Mouse (Mus musculus) MEL (cell line): ENCODE results near the gene Atp10a. TPM values are rescaled to one million over a fixed set of nuclear protein-coding genes. Genes with fewer than 3 reads are reported as not detected.

Experiments used
- DNase-seq: peaks from one replicate; pipeline ENCODE4 v3.0.0; 2011; ENCODE audit warnings: low read depth, low spot score
- H3K27ac ChIP-seq: 2 replicates; pipeline ENCODE4 v1.5.1; 2012; ENCODE audit warnings: low read depth, mild to moderate bottlenecking, control low read depth, low read length, moderate library complexity; ENCODE audit not compliant: control insufficient read depth
- H3K27me3 ChIP-seq, 2 experiments: fragments of 150-350 bp in 1 of 2; sonication (generic) in 1 of 2; 2 replicates each; pipeline ENCODE4 v1.6.1; 2012; ENCODE audit warnings: low read length in 2 of 2, mild to moderate bottlenecking in 2 of 2, improper control_type of control experiment in 1 of 2, moderate library complexity in 1 of 2; ENCODE audit not compliant: insufficient read depth in 2 of 2, control insufficient read depth in 1 of 2
- H3K36me3 ChIP-seq, 2 experiments: 2 replicates each; pipeline ENCODE4 v1.6.1; 2012 to 2014; ENCODE audit warnings: low read length in 2 of 2, improper control_type of control experiment in 1 of 2, inconsistent platforms in 1 of 2, mild to moderate bottlenecking in 1 of 2; ENCODE audit not compliant: insufficient read depth in 2 of 2, control insufficient read depth in 1 of 2
- H3K4me1 ChIP-seq, 2 experiments: fragments of 150-350 bp in 1 of 2; sonication (generic) in 1 of 2; 2 replicates each; pipeline ENCODE4 v1.6.1; 2012; ENCODE audit warnings: low read length in 2 of 2, improper control_type of control experiment in 1 of 2, mild to moderate bottlenecking in 1 of 2; ENCODE audit not compliant: insufficient read depth in 2 of 2, control insufficient read depth in 1 of 2
- H3K4me3 ChIP-seq, 2 experiments: fragments of 150-350 bp in 1 of 2; sonication (generic) in 1 of 2; 2 replicates each; pipeline ENCODE4 v1.5.1; 2012; ENCODE audit warnings: low read depth in 2 of 2, low read length in 2 of 2, mild to moderate bottlenecking in 2 of 2, moderate library complexity in 2 of 2, control low read depth in 1 of 2, improper control_type of control experiment in 1 of 2; ENCODE audit not compliant: control insufficient read depth in 1 of 2, insufficient read depth in 1 of 2
- H3K79me2 ChIP-seq: 2 replicates; pipeline ENCODE4 v1.6.1; 2012; ENCODE audit warnings: mild to moderate bottlenecking, low read length, moderate library complexity; ENCODE audit not compliant: control insufficient read depth, poor library complexity, insufficient read depth
- H3K9ac ChIP-seq: 2 replicates; pipeline ENCODE4 v1.6.1; 2012; ENCODE audit warnings: low read depth, mild to moderate bottlenecking, control low read depth, low read length, moderate library complexity; ENCODE audit not compliant: control insufficient read depth, poor library complexity, severe bottlenecking
- H3K9me3 ChIP-seq: fragments of 150-350 bp; sonication (generic); replicated peaks from 2 replicates; pipeline ENCODE4 v1.6.1; 2012; ENCODE audit warnings: mild to moderate bottlenecking, low read length, improper control_type of control experiment, moderate library complexity; ENCODE audit not compliant: insufficient read depth
- CHD1 ChIP-seq: IDR thresholded peaks from 2 replicates; pipeline ENCODE4 v1.6.1; 2012; ENCODE audit warnings: low read depth, mild to moderate bottlenecking, inconsistent platforms, low read length, improper control_type of control experiment
- CHD2 ChIP-seq: IDR thresholded peaks from 2 replicates; pipeline ENCODE4 v1.6.1; 2011; ENCODE audit warnings: low read length, improper control_type of control experiment
- CTCF ChIP-seq, 3 experiments: IDR thresholded peaks in 2 of 3; conservative IDR thresholded peaks in 1 of 3; 2 replicates each; pipeline ENCODE4 v1.5.1; 2011 to 2012; ENCODE audit warnings: low read length in 3 of 3, low read depth in 2 of 3, mild to moderate bottlenecking in 2 of 3, improper control_type of control experiment in 1 of 3, inconsistent platforms in 1 of 3, mixed read lengths in 1 of 3, moderate library complexity in 1 of 3; ENCODE audit not compliant: control insufficient read depth in 1 of 3, insufficient read depth in 1 of 3, poor library complexity in 1 of 3, severe bottlenecking in 1 of 3
- EP300 ChIP-seq, 2 experiments: IDR thresholded peaks; 2 replicates each; pipeline ENCODE4 v1.6.1; 2011; ENCODE audit warnings: improper control_type of control experiment in 2 of 2, low read length in 2 of 2, low read depth in 1 of 2, mild to moderate bottlenecking in 1 of 2
- GABPA ChIP-seq: IDR thresholded peaks from 2 replicates; pipeline ENCODE4 v1.6.1; 2012; ENCODE audit warnings: low read depth, mild to moderate bottlenecking, inconsistent platforms, low read length, improper control_type of control experiment, moderate library complexity
- JUND ChIP-seq: IDR thresholded peaks from 2 replicates; pipeline ENCODE4 v1.6.1; 2011; ENCODE audit warnings: low read depth, mild to moderate bottlenecking, improper control_type of control experiment, low read length
- MXI1 ChIP-seq: IDR thresholded peaks from 2 replicates; pipeline ENCODE4 v1.6.1; 2011; ENCODE audit warnings: mild to moderate bottlenecking, low read depth, low read length, improper control_type of control experiment
- MYB ChIP-seq: IDR thresholded peaks from 2 replicates; pipeline ENCODE4 v1.6.1; 2011; ENCODE audit warnings: mild to moderate bottlenecking, low read depth, low read length, improper control_type of control experiment
- NELFE ChIP-seq: IDR thresholded peaks from 2 replicates; pipeline ENCODE4 v1.6.1; 2011; ENCODE audit warnings: low read depth, low read length, improper control_type of control experiment
- NRF1 ChIP-seq: IDR thresholded peaks from 2 replicates; pipeline ENCODE4 v1.6.1; 2014; ENCODE audit warnings: low read depth, mild to moderate bottlenecking, inconsistent platforms, low read length, improper control_type of control experiment, moderate library complexity; ENCODE audit not compliant: poor library complexity, insufficient read depth, severe bottlenecking
- POLR2A ChIP-seq, 2 experiments: IDR thresholded peaks; 2 replicates each; pipeline ENCODE4 v1.6.1; 2011 to 2012; ENCODE audit warnings: low read length in 2 of 2, mild to moderate bottlenecking in 2 of 2, control low read depth in 1 of 2, improper control_type of control experiment in 1 of 2, low read depth in 1 of 2, moderate library complexity in 1 of 2; ENCODE audit not compliant: control insufficient read depth in 1 of 2, insufficient read depth in 1 of 2, poor library complexity in 1 of 2
- RAD21 ChIP-seq: IDR thresholded peaks from 2 replicates; pipeline ENCODE4 v1.6.1; 2011; ENCODE audit warnings: mild to moderate bottlenecking, low read depth, low read length, improper control_type of control experiment
- TAL1 ChIP-seq: IDR thresholded peaks from 2 replicates; pipeline ENCODE4 v1.6.1; 2012; ENCODE audit warnings: mild to moderate bottlenecking, inconsistent platforms, low read length, moderate library complexity, mixed read lengths
- TCF12 ChIP-seq: IDR thresholded peaks from 2 replicates; pipeline ENCODE4 v1.6.1; 2014; ENCODE audit warnings: low read depth, mild to moderate bottlenecking, inconsistent platforms, low read length, improper control_type of control experiment, moderate library complexity
- UBTF ChIP-seq: IDR thresholded peaks from 2 replicates; pipeline ENCODE4 v1.6.1; 2012; ENCODE audit warnings: low read depth, mild to moderate bottlenecking, inconsistent platforms, low read length, improper control_type of control experiment, moderate library complexity, borderline replicate concordance; ENCODE audit not compliant: insufficient read depth
- USF1 ChIP-seq: IDR thresholded peaks from 2 replicates; pipeline ENCODE4 v1.6.1; 2014; ENCODE audit warnings: low read depth, mild to moderate bottlenecking, inconsistent platforms, low read length, improper control_type of control experiment, moderate library complexity
- ZC3H11A ChIP-seq: IDR thresholded peaks from 2 replicates; pipeline ENCODE4 v1.6.1; 2012; ENCODE audit warnings: low read depth, mild to moderate bottlenecking, inconsistent platforms, low read length, improper control_type of control experiment
- ZKSCAN1 ChIP-seq: IDR thresholded peaks from 2 replicates; pipeline ENCODE4 v1.6.1; 2012; ENCODE audit warnings: low read depth, mild to moderate bottlenecking, inconsistent platforms, low read length, improper control_type of control experiment, moderate library complexity
- polyA plus RNA-seq, 2 experiments: library from polyadenylated mRNA; stranded (reverse) in 1 of 2; unstranded in 1 of 2; fragments of >175 nt in 1 of 2; fragments of >200 nt in 1 of 2; gene quantifications; 2 replicates each; pipeline versions ENCODE4 v1.2.1 to v1.2.4; 2012; ENCODE audit warnings: low replicate concordance in 2 of 2, low read depth in 1 of 2; ENCODE audit not compliant: insufficient read length in 2 of 2, insufficient read depth in 1 of 2, missing spikeins in 1 of 2
- total RNA-seq: library from RNA; depleted of rRNA; stranded (reverse); fragments of 300-350 nt; gene quantifications from 2 replicates; pipeline ENCODE4 v1.2.3, GENCODE M21; 2012

Gene Atp10a
- total and polyA plus RNA-seq, 3 experiments: not detected

DNA sequence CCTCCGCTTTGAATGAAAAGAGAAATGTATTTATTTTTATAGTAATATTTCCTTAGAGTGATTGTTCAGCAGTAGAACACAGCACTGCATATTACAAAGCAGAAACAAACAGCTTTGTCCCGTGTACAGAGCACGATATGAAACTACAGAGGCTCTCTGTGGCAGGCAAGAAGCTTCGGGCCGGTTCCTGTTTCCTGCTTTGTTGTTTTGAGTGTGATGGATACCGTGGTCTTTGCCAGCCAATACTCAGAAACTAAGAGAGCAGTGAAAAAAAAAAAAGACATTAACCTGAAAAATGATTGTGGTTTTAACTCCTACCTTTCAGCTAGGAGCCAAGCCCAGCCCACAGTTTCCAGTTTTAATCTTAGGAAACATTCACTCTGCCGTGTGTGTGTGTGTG lies 55.8 kb downstream of the Atp10a start:
- Histone ChIP-seq H3K4me1 (no peaks in the 10 kb centered on the region), H3K79me2 (no peaks in the 10 kb centered on the region), H3K9me3 (no peaks in the 10 kb centered on the region), H3K27me3 (no peaks in the 10 kb centered on the region), H3K36me3 (no peaks in the 10 kb centered on the region), H3K9ac (no peak overlapping the region), H3K27ac (no peak overlapping the region), H3K4me3 (no peak overlapping the region)
- TF ChIP-seq TCF12: no peak
- TF ChIP-seq USF1: no peak
- TF ChIP-seq UBTF: no peak
- no peak for TF ChIP-seq CTCF (IDR thresholded peaks at IDR 0.05 in 2 of 3, conservative IDR thresholded peaks at IDR 0.05 in 1 of 3; ENCODE audit: control insufficient read depth in 1 of 3, insufficient read depth in 1 of 3, low read depth in 2 of 3, low read length in 3 of 3, poor library complexity in 1 of 3, severe bottlenecking in 1 of 3)
- TF ChIP-seq POLR2A (IDR thresholded peaks at IDR 0.05; ENCODE audit: control insufficient read depth in 1 of 2, insufficient read depth in 1 of 2, low read depth in 1 of 2, low read length in 2 of 2, poor library complexity in 1 of 2): no peak
- no peak for TF ChIP-seq NELFE
- no peak for TF ChIP-seq ZKSCAN1
- no peak for TF ChIP-seq TAL1
- TF ChIP-seq JUND: no peak
- no peak for TF ChIP-seq CHD1
- TF ChIP-seq MYB: no peak
- no peak for DNase-seq

GRCm38 (mm10) chr7:58715576-58716144 lies 59.7 kb downstream of the Atp10a start:
- Histone ChIP-seq H3K4me1 (no peaks in the 10 kb centered on the region), H3K9ac (no peak overlapping the region), H3K27me3 (no peaks in the 10 kb centered on the region), H3K79me2 (no peaks in the 10 kb centered on the region), H3K9me3 (no peaks in the 10 kb centered on the region), H3K4me3 (no peak overlapping the region), H3K27ac (no peak overlapping the region), H3K36me3 (no peaks in the 10 kb centered on the region)
- TF ChIP-seq GABPA (no peak), ZC3H11A (no peak), MXI1 (no peak), NRF1 (no peak), RAD21 (no peak), CHD2 (no peak), EP300 (IDR thresholded peaks at IDR 0.05; ENCODE audit: low read depth in 1 of 2, low read length in 2 of 2) (no peak), CTCF (IDR thresholded peaks at IDR 0.05 in 2 of 3, conservative IDR thresholded peaks at IDR 0.05 in 1 of 3; ENCODE audit: control insufficient read depth in 1 of 3, insufficient read depth in 1 of 3, low read depth in 2 of 3, low read length in 3 of 3, poor library complexity in 1 of 3, severe bottlenecking in 1 of 3) (no peak), TCF12 (no peak), ZKSCAN1 (no peak)
- no peak for DNase-seq
